Mouse (Mus musculus): Measurements from ENCODE around the gene Olfr1295. TPM values are rescaled to one million over a fixed set of nuclear protein-coding genes. Genes with fewer than 3 reads are reported as not detected.

Gene Olfr1295
- not detected in 2 replicates for polyA plus RNA-seq (2015; fragmentation: Nextera tagmentation; extraction: Ambion mirVana)

DNA sequence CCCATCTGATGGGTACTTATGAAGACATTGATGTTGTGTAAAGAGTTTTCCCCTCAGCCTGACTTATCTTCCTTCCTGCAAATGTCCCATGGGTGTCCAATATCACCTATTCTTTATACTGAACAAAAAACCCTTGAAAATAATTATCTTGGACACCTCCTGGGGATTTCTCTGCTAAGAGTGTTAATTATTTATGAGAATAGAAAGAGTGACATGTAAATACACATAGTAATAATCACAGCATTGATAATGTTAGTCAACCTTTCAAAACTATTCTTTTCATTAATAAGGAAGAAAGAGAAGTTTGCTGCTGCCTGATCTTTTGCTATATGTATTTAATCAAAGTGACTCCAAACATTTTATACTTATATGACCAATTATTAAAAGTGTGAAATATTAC is at the start of gene Olfr1295:
Gene Olfr1295 (minus strand): TSS at position 101 of the 400 bp plus-strand sequence.
- H3K9ac ChIP-seq (replicated peaks), result no peak within 1 kb of the TSS
- no peaks in the 10 kb centered on the region for H3K9me3 ChIP-seq (ENCODE audit: low read length)
- H3K4me1 ChIP-seq (ENCODE audit: insufficient read depth), result no peaks in the 10 kb centered on the region
- H3K27me3 ChIP-seq (ENCODE audit: insufficient read depth, low read length), result no peaks in the 10 kb centered on the region
- no peak for ATAC-seq
- no peak within 1 kb of the TSS for H3K27ac ChIP-seq (ENCODE audit: low read depth)
- H3K36me3 ChIP-seq (replicated peaks; ENCODE audit: insufficient read depth, low read length), result no peaks in the 10 kb centered on the region
- H3K4me3 ChIP-seq (ENCODE audit: low read depth, low read length), result no peak within 1 kb of the TSS
- H3K4me2 ChIP-seq (ENCODE audit: low read depth, low read length), result no peak within 1 kb of the TSS
- TF ChIP-seq CTCF (IDR thresholded peaks at IDR 0.05; ENCODE audit: low read depth) (no peak), EP300 (IDR thresholded peaks at IDR 0.05; ENCODE audit: low read depth) (no peak)
- no peak for DNase-seq

DNA sequence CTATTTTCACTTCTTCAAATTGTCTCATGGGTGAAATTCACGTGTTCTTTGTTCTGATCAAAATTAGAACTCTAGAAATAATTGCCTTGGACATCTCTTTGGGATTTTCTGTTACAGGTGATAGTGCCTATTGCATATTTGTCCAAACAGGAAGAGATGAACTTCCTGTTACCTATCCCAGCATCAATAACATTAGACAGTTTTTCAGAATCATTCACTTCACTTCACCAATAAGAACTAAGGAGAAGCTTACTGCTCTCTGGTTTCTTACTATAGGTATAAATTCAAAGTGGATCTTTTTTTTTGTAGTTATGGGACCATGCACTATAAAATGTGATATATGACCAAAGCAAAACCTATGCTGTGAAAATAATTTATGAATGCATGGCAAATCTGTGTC is 29.3 kb downstream of the Olfr1295 start, which contains the start of gene Olfr1294:
Gene Olfr1294 (minus strand): TSS at position 101 of the 400 bp plus-strand sequence.
- no peak within 1 kb of the TSS for H3K27ac ChIP-seq (ENCODE audit: low read depth)
- no peaks in the 10 kb centered on the region for H3K4me1 ChIP-seq (ENCODE audit: insufficient read depth)
- H3K9me3 ChIP-seq (ENCODE audit: low read length), result no peaks in the 10 kb centered on the region
- TF ChIP-seq CTCF (IDR thresholded peaks at IDR 0.05; ENCODE audit: low read depth), result no peak
- TF ChIP-seq EP300 (IDR thresholded peaks at IDR 0.05; ENCODE audit: low read depth), result no peak
- H3K36me3 ChIP-seq (replicated peaks; ENCODE audit: insufficient read depth, low read length), result no peaks in the 10 kb centered on the region
- no peak within 1 kb of the TSS for H3K9ac ChIP-seq (replicated peaks)
- DNase-seq (no peak), ATAC-seq (no peak)
- no peak within 1 kb of the TSS for H3K4me3 ChIP-seq (ENCODE audit: low read depth, low read length)
- H3K27me3 ChIP-seq (ENCODE audit: insufficient read depth, low read length), result no peaks in the 10 kb centered on the region
- 36% methylated on average over 1 of the region's 1 CpGs for WGBS (ENCODE audit: insufficient replicate concordance)
- H3K4me2 ChIP-seq (ENCODE audit: low read depth, low read length), result no peak within 1 kb of the TSS

DNA sequence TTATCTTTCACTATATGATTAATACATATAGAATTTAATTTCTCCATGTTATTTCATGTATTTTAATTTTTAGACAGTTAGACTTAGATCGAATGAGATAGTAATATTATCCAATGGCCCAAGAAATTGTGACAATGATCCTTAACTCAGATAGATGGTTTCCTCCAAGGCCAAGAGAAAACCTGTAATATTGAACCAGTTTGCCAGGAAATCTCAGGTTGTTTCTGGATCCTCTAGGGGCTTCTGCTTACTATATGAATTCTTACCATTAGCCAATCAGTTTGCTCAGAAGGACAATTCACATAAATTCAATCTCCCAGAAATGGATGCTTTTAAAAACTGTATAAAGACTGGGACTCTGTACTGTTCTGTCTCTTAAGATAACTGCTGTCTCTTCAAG is 44.6 kb downstream of the Olfr1295 start, which contains the start of gene Olfr1293-ps:
Gene Olfr1293-ps (plus strand): TSS at position 301 of the 400 bp plus-strand sequence.
- Histone ChIP-seq H3K27ac (ENCODE audit: low read depth) (no peak within 1 kb of the TSS), H3K4me3 (ENCODE audit: low read depth, low read length) (no peak within 1 kb of the TSS), H3K27me3 (ENCODE audit: insufficient read depth, low read length) (no peaks in the 10 kb centered on the region), H3K4me2 (ENCODE audit: low read depth, low read length) (no peak within 1 kb of the TSS), H3K36me3 (replicated peaks; ENCODE audit: insufficient read depth, low read length) (no peaks in the 10 kb centered on the region), H3K4me1 (ENCODE audit: insufficient read depth) (no peaks in the 10 kb centered on the region), H3K9ac (replicated peaks) (no peak within 1 kb of the TSS), H3K9me3 (ENCODE audit: low read length) (no peaks in the 10 kb centered on the region)
- ATAC-seq (no peak), DNase-seq (no peak)
- TF ChIP-seq EP300 (IDR thresholded peaks at IDR 0.05; ENCODE audit: low read depth) (no peak), CTCF (IDR thresholded peaks at IDR 0.05; ENCODE audit: low read depth) (no peak)
- 67% methylated on average over 1 of the region's 1 CpGs for WGBS (ENCODE audit: insufficient replicate concordance)

DNA sequence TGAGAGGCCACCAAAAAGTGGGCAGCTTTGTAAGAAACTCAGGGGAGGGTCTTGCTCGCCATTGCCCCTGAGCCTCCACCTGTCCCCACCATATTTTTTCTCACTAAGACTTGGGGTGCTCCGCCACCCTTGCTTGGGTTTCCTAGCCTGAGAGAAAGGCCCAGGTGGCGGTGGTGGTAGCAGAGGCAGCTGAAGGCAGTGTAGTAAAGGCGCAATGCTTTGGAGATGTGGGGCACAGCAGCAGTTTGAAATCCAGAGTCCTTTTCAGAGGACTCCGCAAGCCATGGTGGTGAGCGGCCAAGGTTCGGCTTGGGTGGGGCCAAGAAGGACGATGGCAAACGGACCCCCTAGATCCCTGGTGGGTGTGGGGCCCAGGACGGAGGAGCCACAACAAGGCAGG is 52.0 kb downstream of the Olfr1295 start:
- no peak for TF ChIP-seq CTCF (IDR thresholded peaks at IDR 0.05; ENCODE audit: low read depth)
- TF ChIP-seq EP300 (IDR thresholded peaks at IDR 0.05; ENCODE audit: low read depth), result no peak
- Histone ChIP-seq H3K9me3 (ENCODE audit: low read length) (no peaks in the 10 kb centered on the region), H3K4me1 (ENCODE audit: insufficient read depth) (no peaks in the 10 kb centered on the region), H3K4me2 (ENCODE audit: low read depth, low read length) (no peak overlapping the region), H3K36me3 (replicated peaks; ENCODE audit: insufficient read depth, low read length) (no peaks in the 10 kb centered on the region), H3K27ac (ENCODE audit: low read depth) (no peak overlapping the region), H3K4me3 (ENCODE audit: low read depth, low read length) (no peak overlapping the region), H3K27me3 (ENCODE audit: insufficient read depth, low read length) (no peaks in the 10 kb centered on the region), H3K9ac (replicated peaks) (no peak overlapping the region)
- no peak for ATAC-seq
- no peak for DNase-seq
- WGBS (ENCODE audit: insufficient replicate concordance), result 78% methylated on average over 10 of the region's 10 CpGs

Other genes with a start within 250 kb of the Olfr1295 start
- not detected in 2 replicates for gene Olfr1281, start 243.2 kb downstream of the Olfr1295 start, polyA plus RNA-seq (2015; fragmentation: Nextera tagmentation; extraction: Ambion mirVana)
- not detected in 2 replicates for gene Olfr1282, start 233.6 kb downstream of the Olfr1295 start, polyA plus RNA-seq (2015; fragmentation: Nextera tagmentation; extraction: Ambion mirVana)
- not detected in 2 replicates for gene Olfr1283, start 202.9 kb downstream of the Olfr1295 start, polyA plus RNA-seq (2015; fragmentation: Nextera tagmentation; extraction: Ambion mirVana)
- gene Olfr1284, start 194.2 kb downstream of the Olfr1295 start, polyA plus RNA-seq (2015; fragmentation: Nextera tagmentation; extraction: Ambion mirVana), result not detected in 2 replicates
- not detected in 2 replicates for gene Olfr1286, start 146.6 kb downstream of the Olfr1295 start, polyA plus RNA-seq (2015; fragmentation: Nextera tagmentation; extraction: Ambion mirVana)
- gene Olfr1287, start 120.5 kb downstream of the Olfr1295 start, polyA plus RNA-seq (2015; fragmentation: Nextera tagmentation; extraction: Ambion mirVana), result not detected in 2 replicates
- not detected in 2 replicates for gene Olfr1288, start 95.6 kb downstream of the Olfr1295 start, polyA plus RNA-seq (2015; fragmentation: Nextera tagmentation; extraction: Ambion mirVana)
- not detected in 2 replicates for gene Olfr1289, start 88.9 kb downstream of the Olfr1295 start, polyA plus RNA-seq (2015; fragmentation: Nextera tagmentation; extraction: Ambion mirVana)
- not detected in 2 replicates for gene Olfr1290, start 75.9 kb downstream of the Olfr1295 start, polyA plus RNA-seq (2015; fragmentation: Nextera tagmentation; extraction: Ambion mirVana)
- gene Olfr1291-ps1, start 72.5 kb downstream of the Olfr1295 start, polyA plus RNA-seq (2015; fragmentation: Nextera tagmentation; extraction: Ambion mirVana), result not detected in 2 replicates
- not detected in 2 replicates for gene Olfr1293-ps, start 44.5 kb downstream of the Olfr1295 start, polyA plus RNA-seq (2015; fragmentation: Nextera tagmentation; extraction: Ambion mirVana)
- not detected in 2 replicates for gene Olfr1294, start 29.4 kb downstream of the Olfr1295 start, polyA plus RNA-seq (2015; fragmentation: Nextera tagmentation; extraction: Ambion mirVana)
- gene Olfr1297, start 56.8 kb upstream of the Olfr1295 start, polyA plus RNA-seq (2015; fragmentation: Nextera tagmentation; extraction: Ambion mirVana), result not detected in 2 replicates
- gene Olfr1298, start 79.5 kb upstream of the Olfr1295 start, polyA plus RNA-seq (2015; fragmentation: Nextera tagmentation; extraction: Ambion mirVana), result not detected in 2 replicates
- not detected in 2 replicates for gene Olfr1299, start 91.7 kb upstream of the Olfr1295 start, polyA plus RNA-seq (2015; fragmentation: Nextera tagmentation; extraction: Ambion mirVana)
- not detected in 2 replicates for gene Olfr1301, start 181.3 kb upstream of the Olfr1295 start, polyA plus RNA-seq (2015; fragmentation: Nextera tagmentation; extraction: Ambion mirVana)
- gene Olfr1302, start 207.7 kb upstream of the Olfr1295 start, polyA plus RNA-seq (2015; fragmentation: Nextera tagmentation; extraction: Ambion mirVana), result not detected in 2 replicates

Measured in liver, postnatal 0 days (tissue).